Mouse (Mus musculus) NIH3T3 (cell line): ENCODE data around the gene Stxbp1.

ENCODE experiments used
- DNase-seq: peaks from one replicate; pipeline ENCODE4 v3.0.0-alpha.2; 2012; ENCODE audit warnings: low read depth

The Stxbp1 gene

GRCm38 (mm10) chr2:32846805-32847467 lies at the start of gene Stxbp1:
Stxbp1 (minus strand) TSS chr2:32847245.
- peak; percentile 96 for DNase-seq

GRCm38 (mm10) chr2:32896507-32897147 lies 49.6 kb upstream of the Stxbp1 start:
- DNase-seq = peak; percentile 81

GRCm38 (mm10) chr2:32895606-32896106 lies 48.6 kb upstream of the Stxbp1 start:
- DNase-seq = peak; percentile 58

GRCm38 (mm10) chr2:32894097-32894496 lies 47.1 kb upstream of the Stxbp1 start:
- no peak for DNase-seq

GRCm38 (mm10) chr2:32892490-32892889 lies 45.4 kb upstream of the Stxbp1 start:
- no peak for DNase-seq

- no peak for DNase-seq
Measured at GRCm38 (mm10) chr2:32891278-32891677, 44.2 kb upstream of the Stxbp1 start.

- no peak for DNase-seq
Measured at GRCm38 (mm10) chr2:32890280-32890679, 43.2 kb upstream of the Stxbp1 start.

- no peak for DNase-seq
Measured at GRCm38 (mm10) chr2:32888551-32888950, 41.5 kb upstream of the Stxbp1 start.

GRCm38 (mm10) chr2:32888029-32888428 lies 41.0 kb upstream of the Stxbp1 start:
- no peak for DNase-seq

- no peak for DNase-seq
Measured at GRCm38 (mm10) chr2:32884745-32885144, 37.7 kb upstream of the Stxbp1 start.

- DNase-seq = peak; percentile 97
Measured at GRCm38 (mm10) chr2:32882283-32883043, 35.4 kb upstream of the Stxbp1 start.

- peak; percentile 87 for DNase-seq
Measured at GRCm38 (mm10) chr2:32881723-32882122, 34.7 kb upstream of the Stxbp1 start.

GRCm38 (mm10) chr2:32881054-32881453 lies 34.0 kb upstream of the Stxbp1 start:
- peak; percentile 70 for DNase-seq

GRCm38 (mm10) chr2:32879593-32879992 lies 32.5 kb upstream of the Stxbp1 start:
- no peak for DNase-seq

GRCm38 (mm10) chr2:32878396-32878795 lies 31.4 kb upstream of the Stxbp1 start:
- no peak for DNase-seq

GRCm38 (mm10) chr2:32877761-32878393 lies 30.8 kb upstream of the Stxbp1 start:
- no peak for DNase-seq

GRCm38 (mm10) chr2:32877303-32877702 lies 30.3 kb upstream of the Stxbp1 start:
- DNase-seq = no peak

- peak; percentile 52 for DNase-seq
Measured at GRCm38 (mm10) chr2:32876490-32877302, 29.7 kb upstream of the Stxbp1 start.

- peak; percentile 95 for DNase-seq
Measured at GRCm38 (mm10) chr2:32875675-32876489, 28.8 kb upstream of the Stxbp1 start, which contains the start of gene Fam129b. Fam129b (plus strand) TSS chr2:32876114.

GRCm38 (mm10) chr2:32874951-32875674 lies 28.1 kb upstream of the Stxbp1 start:
- DNase-seq = peak; percentile 63
